Mouse (Mus musculus): Measurements from ENCODE around the gene Polr2l.

The Polr2l gene

GRCm38 (mm10) chr7:141467230-141468030 lies 7.5 kb downstream of the Polr2l start, which contains the start of gene Cd151:
TSS of gene Cd151 (plus strand) at chr7:141467392.
- DNase-seq (ENCODE audit: low read depth), result peak; percentile 73

- no peak for DNase-seq (ENCODE audit: low read depth)
Observed at GRCm38 (mm10) chr7:141466607-141467148, 8.3 kb downstream of the Polr2l start.

- DNase-seq (ENCODE audit: low read depth), result no peak
Observed at GRCm38 (mm10) chr7:141466045-141466394, 8.9 kb downstream of the Polr2l start.

GRCm38 (mm10) chr7:141465388-141466044 lies 9.4 kb downstream of the Polr2l start:
- DNase-seq (ENCODE audit: low read depth), result no peak

GRCm38 (mm10) chr7:141464603-141465201 lies 10.2 kb downstream of the Polr2l start:
- peak; percentile 43 for DNase-seq (ENCODE audit: low read depth)

GRCm38 (mm10) chr7:141463824-141464602 lies 10.9 kb downstream of the Polr2l start:
- no peak for DNase-seq (ENCODE audit: low read depth)

- no peak for DNase-seq (ENCODE audit: low read depth)
Observed at GRCm38 (mm10) chr7:141462333-141462821, 12.6 kb downstream of the Polr2l start.

GRCm38 (mm10) chr7:141461521-141462332 lies 13.2 kb downstream of the Polr2l start:
- DNase-seq (ENCODE audit: low read depth), result no peak

GRCm38 (mm10) chr7:141460391-141461113 lies 14.4 kb downstream of the Polr2l start, which contains the start of gene Cracr2b:
TSS of gene Cracr2b (plus strand) at chr7:141461094.
- no peak for DNase-seq (ENCODE audit: low read depth)

- no peak for DNase-seq (ENCODE audit: low read depth)
Observed at GRCm38 (mm10) chr7:141460001-141460390, 14.9 kb downstream of the Polr2l start.

GRCm38 (mm10) chr7:141459301-141459711 lies 15.6 kb downstream of the Polr2l start:
- DNase-seq (ENCODE audit: low read depth), result no peak

- DNase-seq (ENCODE audit: low read depth), result no peak
Observed at GRCm38 (mm10) chr7:141458661-141459060, 16.3 kb downstream of the Polr2l start.

- peak; percentile 83 for DNase-seq (ENCODE audit: low read depth)
Observed at GRCm38 (mm10) chr7:141457986-141458660, 16.8 kb downstream of the Polr2l start.

GRCm38 (mm10) chr7:141457236-141457635 lies 17.7 kb downstream of the Polr2l start:
- DNase-seq (ENCODE audit: low read depth), result no peak

GRCm38 (mm10) chr7:141456739-141457138 lies 18.2 kb downstream of the Polr2l start:
- DNase-seq (ENCODE audit: low read depth), result no peak

- peak; percentile 74 for DNase-seq (ENCODE audit: low read depth)
Observed at GRCm38 (mm10) chr7:141455610-141456314, 19.2 kb downstream of the Polr2l start.

GRCm38 (mm10) chr7:141454967-141455551 lies 19.9 kb downstream of the Polr2l start, which contains the start of gene Pnpla2:
TSS of gene Pnpla2 (plus strand) at chr7:141455198.
- DNase-seq (ENCODE audit: low read depth), result peak; percentile 94

- no peak for DNase-seq (ENCODE audit: low read depth)
Observed at GRCm38 (mm10) chr7:141453636-141454035, 21.3 kb downstream of the Polr2l start.

All from naive thymus-derived CD4-positive, alpha-beta T cell, adult 2 months (primary cell).